Mouse (Mus musculus): Measurements from ENCODE around the gene Lmntd2. TPM values are rescaled to one million over a fixed set of nuclear protein-coding genes. Genes with fewer than 3 reads are reported as not detected.

The Lmntd2 gene
- polyA plus RNA-seq, 1 experiment = 0.88 TPM

- H3K4me1 ChIP-seq (ENCODE audit: control insufficient read depth, insufficient read depth, low read length) = peaks cover 26% of the 10 kb centered on the region
- H3K27ac ChIP-seq (ENCODE audit: insufficient read depth, low read depth, low read length) = no peak overlapping the region
- TF ChIP-seq POLR2A (IDR thresholded peaks at IDR 0.05; ENCODE audit: borderline replicate concordance, low read depth, low read length) (no peak), CTCF (IDR thresholded peaks at IDR 0.05; ENCODE audit: low read depth, low read length) (no peak)
- no peak overlapping the region for H3K4me3 ChIP-seq (ENCODE audit: insufficient read depth, low read length)
Measured at GRCm38 (mm10) chr7:141217343-141218013, 3.6 kb upstream of the Lmntd2 start.

- Histone ChIP-seq H3K27ac (ENCODE audit: insufficient read depth, low read depth, low read length) (no peak overlapping the region), H3K4me3 (ENCODE audit: insufficient read depth, low read length) (no peak overlapping the region), H3K4me1 (ENCODE audit: control insufficient read depth, insufficient read depth, low read length) (peaks cover 20% of the 10 kb centered on the region)
- no peak for TF ChIP-seq CTCF (IDR thresholded peaks at IDR 0.05; ENCODE audit: low read depth, low read length)
- TF ChIP-seq POLR2A (IDR thresholded peaks at IDR 0.05; ENCODE audit: borderline replicate concordance, low read depth, low read length) = no peak
Measured at GRCm38 (mm10) chr7:141216894-141217293, 3.0 kb upstream of the Lmntd2 start.

DNA sequence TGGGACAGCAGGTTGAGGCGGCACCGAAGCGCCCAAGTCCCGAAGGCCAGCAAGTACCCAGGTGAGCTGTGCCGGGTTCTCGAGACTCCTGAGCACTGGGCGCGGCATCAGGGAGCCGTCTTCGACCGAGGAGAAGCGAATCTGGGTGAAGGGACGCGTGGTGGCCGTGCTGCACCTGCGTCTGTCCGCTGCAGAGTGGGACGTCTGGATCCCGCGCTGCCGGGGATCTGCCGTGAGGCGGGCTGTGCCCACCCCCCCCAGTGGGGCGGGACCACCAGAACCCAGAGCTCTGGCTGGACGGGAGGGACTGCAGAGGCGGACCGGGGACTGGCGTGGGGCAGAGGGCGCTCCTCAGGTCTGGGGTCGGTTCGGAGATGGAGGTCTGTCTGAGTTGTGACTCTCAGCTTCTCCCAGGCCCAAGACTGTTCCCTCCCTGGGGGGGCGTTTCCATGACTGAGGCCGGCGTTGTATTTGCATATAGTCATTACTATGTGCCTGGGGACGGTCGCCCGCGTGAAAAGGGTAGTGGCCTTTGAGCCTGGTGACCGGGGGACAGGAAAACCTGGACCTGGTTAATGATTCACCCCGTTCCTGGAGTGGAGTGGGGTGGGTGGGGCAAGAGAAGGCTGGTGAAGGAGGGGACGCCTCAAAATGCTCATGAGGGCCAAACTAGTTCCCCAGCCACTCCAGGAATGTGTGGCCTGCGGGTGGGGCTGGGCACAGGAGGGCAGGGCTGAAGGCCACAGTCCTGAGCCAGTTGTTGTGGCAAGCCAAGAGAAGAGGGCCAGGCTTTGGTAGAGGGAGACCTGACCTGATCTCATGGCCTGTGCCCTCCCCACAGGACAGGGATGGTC lies 2.2 kb upstream of the Lmntd2 start:
- H3K4me1 ChIP-seq (ENCODE audit: control insufficient read depth, insufficient read depth, low read length) = peaks cover 16% of the 10 kb centered on the region
- TF ChIP-seq CTCF (IDR thresholded peaks at IDR 0.05; ENCODE audit: low read depth, low read length) (no peak), POLR2A (IDR thresholded peaks at IDR 0.05; ENCODE audit: borderline replicate concordance, low read depth, low read length) (no peak)
- H3K4me3 ChIP-seq (ENCODE audit: insufficient read depth, low read length) = peak overlapping the region; percentile 76
- no peak overlapping the region for H3K27ac ChIP-seq (ENCODE audit: insufficient read depth, low read depth, low read length)

DNA sequence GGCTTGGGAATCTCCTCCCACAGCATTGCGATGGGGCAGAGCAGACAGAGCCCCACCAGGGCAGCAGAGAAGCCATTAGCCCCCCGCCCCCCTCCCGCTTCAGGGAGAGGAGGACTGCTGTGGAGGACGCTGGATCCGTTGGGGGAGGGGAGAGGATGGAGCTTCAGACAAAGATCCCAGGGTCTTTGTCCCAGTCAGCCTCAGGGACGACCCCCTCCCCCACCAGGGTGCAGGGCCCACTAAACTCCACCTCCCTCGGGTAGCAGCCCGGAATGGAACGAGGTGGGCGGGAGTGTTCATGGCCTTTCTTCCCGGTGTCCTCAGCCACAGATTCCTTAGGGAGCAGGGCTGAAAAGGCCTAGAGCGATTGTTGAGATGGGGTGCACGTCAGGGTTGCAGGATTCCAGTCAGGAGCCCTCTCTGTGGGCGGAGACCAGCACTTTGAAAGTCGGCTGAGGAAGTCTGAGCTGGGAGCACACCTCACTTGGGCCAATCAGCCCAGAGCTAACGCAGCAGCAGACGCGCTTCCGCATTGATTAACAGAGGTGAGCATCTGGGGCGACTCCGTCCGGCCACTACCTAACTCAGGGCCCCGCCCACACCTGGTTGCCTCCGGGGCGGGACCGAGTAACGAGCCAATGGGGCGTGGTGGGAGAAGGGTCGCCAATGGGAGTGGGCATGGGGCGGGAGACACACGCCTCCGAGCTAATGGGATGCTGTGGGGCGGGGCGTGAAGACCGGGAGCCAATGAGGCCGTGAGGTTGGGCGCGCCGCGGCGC lies 1.4 kb upstream of the Lmntd2 start, which contains the start of gene Rassf7:
Gene Rassf7, plus strand, starts transcription at position 760 of the 779 bp plus-strand sequence.
- H3K27ac ChIP-seq (ENCODE audit: insufficient read depth, low read depth, low read length) = no peak within 1 kb of the TSS
- H3K4me1 ChIP-seq (ENCODE audit: control insufficient read depth, insufficient read depth, low read length) = peaks cover 14% of the 10 kb centered on the region
- peak within 1 kb of the TSS; percentile 76 for H3K4me3 ChIP-seq (ENCODE audit: insufficient read depth, low read length)
- TF ChIP-seq CTCF (IDR thresholded peaks at IDR 0.05; ENCODE audit: low read depth, low read length) = no peak
- no peak for TF ChIP-seq POLR2A (IDR thresholded peaks at IDR 0.05; ENCODE audit: borderline replicate concordance, low read depth, low read length)

DNA sequence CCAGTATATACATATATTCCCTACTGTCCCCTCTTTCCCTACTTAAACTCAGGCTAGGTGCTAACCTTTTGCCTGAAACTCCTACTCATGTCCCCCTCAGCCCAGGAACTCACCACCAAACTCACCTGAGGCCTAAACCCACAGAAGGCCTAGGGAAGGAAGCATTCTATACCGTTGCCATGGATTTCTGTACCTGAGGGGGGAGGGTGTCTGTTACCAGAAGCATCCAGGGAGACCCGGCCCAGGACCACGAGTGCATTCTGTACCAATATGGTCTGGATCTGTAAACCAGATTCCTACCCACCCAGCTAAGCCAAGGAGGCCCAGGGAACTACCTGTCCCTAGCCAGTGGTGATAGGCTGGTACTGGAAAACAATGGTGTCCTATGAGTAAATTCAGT lies 430 bp upstream of the Lmntd2 start:
- TF ChIP-seq CTCF (IDR thresholded peaks at IDR 0.05; ENCODE audit: low read depth, low read length) = no peak
- no peak for TF ChIP-seq POLR2A (IDR thresholded peaks at IDR 0.05; ENCODE audit: borderline replicate concordance, low read depth, low read length)
- Histone ChIP-seq H3K27ac (ENCODE audit: insufficient read depth, low read depth, low read length) (no peak overlapping the region), H3K4me1 (ENCODE audit: control insufficient read depth, insufficient read depth, low read length) (peaks cover 8% of the 10 kb centered on the region), H3K4me3 (ENCODE audit: insufficient read depth, low read length) (no peak overlapping the region)

- TF ChIP-seq POLR2A (IDR thresholded peaks at IDR 0.05; ENCODE audit: borderline replicate concordance, low read depth, low read length) (no peak), CTCF (IDR thresholded peaks at IDR 0.05; ENCODE audit: low read depth, low read length) (no peak)
- no peak overlapping the region for H3K4me3 ChIP-seq (ENCODE audit: insufficient read depth, low read length)
- H3K27ac ChIP-seq (ENCODE audit: insufficient read depth, low read depth, low read length) = no peak overlapping the region
- 0 out of 2 replicates have a peak, but pooled peaks cover 2% of the 10 kb centered on the region for H3K4me1 ChIP-seq (ENCODE audit: control insufficient read depth, insufficient read depth, low read length)
Measured at GRCm38 (mm10) chr7:141213133-141213532, 747 bp downstream of the Lmntd2 start.

DNA sequence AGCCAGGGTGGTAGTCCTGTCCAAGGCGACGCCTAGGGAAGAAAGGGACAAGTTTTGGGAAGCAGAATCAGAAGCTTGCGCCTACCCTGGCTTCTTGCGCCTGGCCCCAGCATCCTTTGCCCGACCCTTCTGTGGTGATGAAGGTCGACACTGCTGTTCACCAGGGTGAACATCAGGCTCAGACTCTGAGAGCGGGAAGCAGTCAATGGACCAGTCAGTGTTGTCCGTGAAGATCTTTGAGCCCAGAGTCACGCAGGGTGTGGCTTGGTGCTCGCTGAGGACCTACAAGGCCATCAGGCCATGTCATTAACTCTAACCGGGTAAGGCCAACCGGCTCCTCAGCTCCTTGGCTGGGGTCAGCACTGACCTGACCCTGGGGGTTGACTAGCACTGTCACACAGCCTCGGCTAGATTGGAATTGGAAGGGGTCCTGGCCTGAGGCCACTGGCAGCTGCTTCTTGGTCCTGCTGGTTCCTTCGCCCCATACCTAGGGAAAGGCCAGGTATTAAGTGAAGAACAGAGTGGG lies 3.2 kb downstream of the Lmntd2 start:
- Histone ChIP-seq H3K27ac (ENCODE audit: insufficient read depth, low read depth, low read length) (no peak overlapping the region), H3K4me1 (ENCODE audit: control insufficient read depth, insufficient read depth, low read length) (no peaks in the 10 kb centered on the region), H3K4me3 (ENCODE audit: insufficient read depth, low read length) (no peak overlapping the region)
- no peak for TF ChIP-seq POLR2A (IDR thresholded peaks at IDR 0.05; ENCODE audit: borderline replicate concordance, low read depth, low read length)
- TF ChIP-seq CTCF (IDR thresholded peaks at IDR 0.05; ENCODE audit: low read depth, low read length) = no peak

- no peak for TF ChIP-seq CTCF (IDR thresholded peaks at IDR 0.05; ENCODE audit: low read depth, low read length)
- no peak for TF ChIP-seq POLR2A (IDR thresholded peaks at IDR 0.05; ENCODE audit: borderline replicate concordance, low read depth, low read length)
- no peak overlapping the region for H3K4me3 ChIP-seq (ENCODE audit: insufficient read depth, low read length)
- H3K4me1 ChIP-seq (ENCODE audit: control insufficient read depth, insufficient read depth, low read length) = no peaks in the 10 kb centered on the region
- no peak overlapping the region for H3K27ac ChIP-seq (ENCODE audit: insufficient read depth, low read depth, low read length)
Measured at GRCm38 (mm10) chr7:141210137-141210536, 3.7 kb downstream of the Lmntd2 start.

- Histone ChIP-seq H3K27ac (ENCODE audit: insufficient read depth, low read depth, low read length) (no peak overlapping the region), H3K4me3 (ENCODE audit: insufficient read depth, low read length) (no peak overlapping the region), H3K4me1 (ENCODE audit: control insufficient read depth, insufficient read depth, low read length) (peaks cover 2% of the 10 kb centered on the region; the same call in 1 of the 2 replicates)
- TF ChIP-seq POLR2A (IDR thresholded peaks at IDR 0.05; ENCODE audit: borderline replicate concordance, low read depth, low read length) (no peak), CTCF (IDR thresholded peaks at IDR 0.05; ENCODE audit: low read depth, low read length) (no peak)
Measured at GRCm38 (mm10) chr7:141209526-141209925, 4.4 kb downstream of the Lmntd2 start.
